Mouse (Mus musculus) CH12.LX (cell line): ENCODE measurements around the gene 4932438H23Rik. TPM values are rescaled to one million over a fixed set of nuclear protein-coding genes. Genes with fewer than 3 reads are reported as not detected.
A peak's percentile ranks its signal among the peaks of the same experiment; 100 is the strongest.

ENCODE experiments used
- DNase-seq: peaks from one replicate; pipeline ENCODE4 v3.0.0-alpha.2; 2013; ENCODE audit errors: extremely low read depth
- H3K27ac ChIP-seq: 2 replicates; pipeline ENCODE4 v1.5.1; 2012; ENCODE audit warnings: low read depth, mild to moderate bottlenecking, control low read depth, moderate library complexity; ENCODE audit not compliant: insufficient read depth
- H3K27me3 ChIP-seq: replicated peaks from 2 replicates; pipeline ENCODE3; 2012; ENCODE audit warnings: inconsistent platforms
- H3K36me3 ChIP-seq, 2 experiments: replicated peaks in 1 of 2; 2 replicates each; pipeline versions ENCODE3 to v1.6.1; 2012; ENCODE audit warnings: inconsistent platforms in 1 of 2, low read length in 1 of 2, mild to moderate bottlenecking in 1 of 2, mixed read lengths in 1 of 2, moderate library complexity in 1 of 2; ENCODE audit not compliant: control insufficient read depth in 1 of 2, insufficient read depth in 1 of 2
- H3K4me1 ChIP-seq, 2 experiments: 2 replicates each; pipeline ENCODE4 v1.6.1; 2012; ENCODE audit warnings: inconsistent platforms in 1 of 2, moderate library complexity in 1 of 2; ENCODE audit not compliant: insufficient read depth in 2 of 2, control insufficient read depth in 1 of 2
- H3K4me2 ChIP-seq: 2 replicates; pipeline ENCODE4 v1.6.1; 2012; ENCODE audit warnings: low read depth, mild to moderate bottlenecking, control low read depth; ENCODE audit not compliant: poor library complexity, insufficient read depth, severe bottlenecking
- H3K4me3 ChIP-seq, 3 experiments: fragments of 150-350 bp in 1 of 3; sonication (generic) in 1 of 3; replicated peaks in 1 of 3; 2 replicates each; pipeline versions ENCODE3 to v1.5.1; 2011 to 2012; ENCODE audit warnings: low read depth in 2 of 3, low read length in 2 of 3, mild to moderate bottlenecking in 2 of 3, moderate library complexity in 2 of 3, control low read depth in 1 of 3, improper control_type of control experiment in 1 of 3, inconsistent platforms in 1 of 3, mixed read lengths in 1 of 3; ENCODE audit not compliant: poor library complexity in 1 of 3
- H3K79me2 ChIP-seq: replicated peaks from 2 replicates; pipeline ENCODE4 v1.6.1; 2012; ENCODE audit warnings: mild to moderate bottlenecking, moderate library complexity; ENCODE audit not compliant: control insufficient read depth, poor library complexity, insufficient read depth, severe bottlenecking; ENCODE audit errors: extremely low read depth
- H3K9ac ChIP-seq: 2 replicates; pipeline ENCODE4 v1.6.1; 2012; ENCODE audit warnings: low read depth, mild to moderate bottlenecking, control low read depth, moderate library complexity; ENCODE audit not compliant: insufficient read depth
- H3K9me3 ChIP-seq: replicated peaks from 2 replicates; pipeline ENCODE3; 2012; ENCODE audit warnings: low read length, inconsistent platforms, mixed read lengths
- BHLHE40 ChIP-seq: IDR thresholded peaks from 2 replicates; pipeline ENCODE4 v1.6.1; 2011; ENCODE audit warnings: mild to moderate bottlenecking, low read depth, low read length, improper control_type of control experiment
- CHD2 ChIP-seq: IDR thresholded peaks from 2 replicates; pipeline ENCODE4 v1.6.1; 2011; ENCODE audit warnings: low read length, improper control_type of control experiment
- CTCF ChIP-seq, 2 experiments: IDR thresholded peaks in 1 of 2; conservative IDR thresholded peaks in 1 of 2; 2 replicates each; pipeline ENCODE4 v1.5.1; 2011 to 2012; ENCODE audit warnings: low read depth in 2 of 2, low read length in 2 of 2, improper control_type of control experiment in 1 of 2, inconsistent platforms in 1 of 2, mild to moderate bottlenecking in 1 of 2, moderate library complexity in 1 of 2
- E2F4 ChIP-seq: IDR thresholded peaks from 2 replicates; pipeline ENCODE4 v1.6.1; 2011; ENCODE audit warnings: low read depth, low read length, improper control_type of control experiment; ENCODE audit not compliant: insufficient replicate concordance
- EP300 ChIP-seq: IDR thresholded peaks from 2 replicates; pipeline ENCODE4 v1.6.1; 2011; ENCODE audit warnings: low read length, improper control_type of control experiment
- IRF4 ChIP-seq: IDR thresholded peaks from 2 replicates; pipeline ENCODE4 v1.6.1; 2014; ENCODE audit warnings: low read depth, mild to moderate bottlenecking, inconsistent platforms, low read length, improper control_type of control experiment
- JUND ChIP-seq: conservative IDR thresholded peaks from 2 replicates; pipeline ENCODE4 v1.6.1; 2011; ENCODE audit warnings: low read depth, low read length, improper control_type of control experiment
- KAT2A ChIP-seq: IDR thresholded peaks from 2 replicates; pipeline ENCODE4 v1.6.1; 2012; ENCODE audit warnings: low read length, improper control_type of control experiment, inconsistent platforms; ENCODE audit not compliant: insufficient replicate concordance
- MAFK ChIP-seq: IDR thresholded peaks from 2 replicates; pipeline ENCODE4 v1.6.1; 2011; ENCODE audit warnings: low read length, improper control_type of control experiment; ENCODE audit not compliant: insufficient replicate concordance
- MAX ChIP-seq: IDR thresholded peaks from 2 replicates; pipeline ENCODE4 v1.6.1; 2011; ENCODE audit warnings: low read length, improper control_type of control experiment
- MEF2A ChIP-seq: IDR thresholded peaks from 2 replicates; pipeline ENCODE4 v1.6.1; 2014; ENCODE audit warnings: low read depth, mild to moderate bottlenecking, inconsistent platforms, low read length, improper control_type of control experiment, borderline replicate concordance
- MYC ChIP-seq: IDR thresholded peaks from 2 replicates; pipeline ENCODE4 v1.6.1; 2011; ENCODE audit warnings: low read depth, mild to moderate bottlenecking, improper control_type of control experiment, low read length
- NELFE ChIP-seq: IDR thresholded peaks from 2 replicates; pipeline ENCODE4 v1.6.1; 2011; ENCODE audit warnings: low read depth, low read length, improper control_type of control experiment
- NRF1 ChIP-seq: IDR thresholded peaks from 2 replicates; pipeline ENCODE4 v1.6.1; 2014; ENCODE audit warnings: low read depth, mild to moderate bottlenecking, inconsistent platforms, low read length, improper control_type of control experiment, moderate library complexity
- POLR2A ChIP-seq: IDR thresholded peaks from 2 replicates; pipeline ENCODE4 v1.6.1; 2011; ENCODE audit warnings: low read depth, mild to moderate bottlenecking, improper control_type of control experiment, low read length
- RAD21 ChIP-seq: IDR thresholded peaks from 2 replicates; pipeline ENCODE4 v1.6.1; 2011; ENCODE audit warnings: low read depth, mild to moderate bottlenecking, low read length, improper control_type of control experiment, moderate library complexity
- RCOR1 ChIP-seq: conservative IDR thresholded peaks from 2 replicates; pipeline ENCODE4 v1.6.1; 2012; ENCODE audit warnings: low read depth, mild to moderate bottlenecking, inconsistent platforms, low read length, improper control_type of control experiment
- UBTF ChIP-seq: IDR thresholded peaks from 2 replicates; pipeline ENCODE4 v1.6.1; 2012; ENCODE audit warnings: low read depth, mild to moderate bottlenecking, inconsistent platforms, low read length, improper control_type of control experiment, moderate library complexity
- USF1 ChIP-seq: IDR thresholded peaks from 2 replicates; pipeline ENCODE4 v1.6.1; 2014; ENCODE audit warnings: low read depth, mild to moderate bottlenecking, inconsistent platforms, low read length, improper control_type of control experiment
- USF2 ChIP-seq: conservative IDR thresholded peaks from 2 replicates; pipeline ENCODE4 v1.6.1; 2011; ENCODE audit warnings: low read depth, low read length, improper control_type of control experiment
- ZKSCAN1 ChIP-seq: IDR thresholded peaks from 2 replicates; pipeline ENCODE4 v1.6.1; 2012; ENCODE audit warnings: low read depth, inconsistent platforms, low read length, improper control_type of control experiment, borderline replicate concordance
- dilution Hi-C: fragments of 300-500 bp; cut with MboI; formaldehyde crosslinking; loops from 2 replicates; pipeline ENCODE4 v1.14.3; 2020; ENCODE audit warnings: low sequenced_read_pairs; ENCODE audit not compliant: extremely low pct_unique_long_range_greater_than_20kb, extremely low pct_ligation_motif_present
- in situ Hi-C: fragments of 300-500 bp; cut with MboI; formaldehyde crosslinking; loops from 3 replicates; pipeline ENCODE4 v1.14.3; 2019; ENCODE audit warnings: low sequenced_read_pairs, low pct_ligation_motif_present, low pct_unique_long_range_greater_than_20kb, mixed read lengths
- polyA plus RNA-seq: library from polyadenylated mRNA; unstranded; fragments of >175 nt; gene quantifications from 2 replicates; pipeline ENCODE4 v1.2.1, GENCODE M21; 2012; ENCODE audit warnings: low read depth; ENCODE audit not compliant: insufficient read length
- total RNA-seq, 2 experiments: library from RNA; depleted of rRNA; stranded (reverse); fragments of 300-350 nt in 1 of 2; fragments of >200 nt in 1 of 2; gene quantifications; 2 replicates each; pipeline ENCODE4 v1.2.3; 2012 to 2014

4932438H23Rik gene
- total and polyA plus RNA-seq, 3 experiments = not detected

DNA sequence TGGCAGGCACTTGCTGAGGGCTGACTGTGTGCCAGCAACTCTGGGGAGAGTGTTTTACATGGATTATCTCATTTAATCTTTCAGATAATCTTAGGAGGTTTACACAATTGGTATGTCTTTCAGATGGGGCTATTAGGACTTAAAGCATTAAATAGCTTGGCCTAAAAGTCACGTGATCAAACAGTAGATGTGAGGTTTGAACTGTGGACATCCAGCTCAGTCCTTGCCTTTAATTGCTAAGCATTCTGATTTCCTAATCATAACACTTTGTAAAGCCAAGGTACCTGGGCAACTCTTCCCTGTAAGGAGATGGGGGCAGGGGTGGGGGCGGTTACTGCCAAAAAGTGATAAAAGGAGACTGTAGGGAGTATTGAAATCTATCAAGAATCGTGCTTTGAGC, 41.7 kb upstream of the 4932438H23Rik start:
- H3K36me3 ChIP-seq = no peaks in the 10 kb centered on the region
- H3K4me1 ChIP-seq = no peaks in the 10 kb centered on the region
- H3K9me3 ChIP-seq = peaks cover 3% of the 10 kb centered on the region
- no peak for DNase-seq
- dilution Hi-C loops (no loop called here), in situ Hi-C loops (no loop called here)
- H3K27ac ChIP-seq = no peak overlapping the region
- H3K4me3 ChIP-seq = no peak overlapping the region
- H3K27me3 ChIP-seq = peaks cover 92% of the 10 kb centered on the region
- H3K4me2 ChIP-seq = no peak overlapping the region
- TF ChIP-seq E2F4 (no peak), USF2 (peak; percentile 56; the same call in 1 of the 2 replicates)
- no peak overlapping the region for H3K9ac ChIP-seq
- no peaks in the 10 kb centered on the region for H3K79me2 ChIP-seq

DNA sequence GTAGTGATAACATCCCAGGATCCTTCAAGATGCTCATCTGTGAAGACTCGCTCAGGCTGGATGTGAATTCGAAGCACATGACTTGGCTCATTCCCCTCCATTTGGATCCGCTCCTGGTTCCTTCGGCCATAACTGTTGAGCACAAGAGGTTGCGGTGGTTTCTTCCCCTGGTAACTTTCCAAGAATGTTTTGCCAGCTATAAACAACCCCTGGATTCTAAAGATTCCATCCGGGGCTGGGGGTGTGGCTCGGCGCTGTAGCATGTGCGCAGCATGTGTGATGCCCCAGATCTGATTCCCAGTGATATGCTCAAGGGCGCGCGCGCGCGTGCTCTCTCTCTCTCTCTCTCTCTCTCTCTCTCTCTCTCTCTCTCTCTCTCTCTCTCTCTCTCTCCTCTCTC, 35.0 kb upstream of the 4932438H23Rik start:
- in situ Hi-C loops = no loop called here
- H3K9ac ChIP-seq = no peak overlapping the region
- no peak overlapping the region for H3K4me3 ChIP-seq
- no peaks in the 10 kb centered on the region for H3K9me3 ChIP-seq
- H3K4me2 ChIP-seq = no peak overlapping the region
- peaks cover 9 to 10% of the 10 kb centered on the region in 2 experiments for H3K4me1 ChIP-seq
- H3K27me3 ChIP-seq = peaks cover 82% of the 10 kb centered on the region
- no peak overlapping the region for H3K27ac ChIP-seq
- dilution Hi-C loops = no loop called here
- H3K79me2 ChIP-seq = no peaks in the 10 kb centered on the region
- no peak for DNase-seq
- TF ChIP-seq USF1 (no peak), POLR2A (no peak), UBTF (no peak), KAT2A (no peak), NELFE (no peak), CTCF (conservative IDR thresholded peaks at IDR 0.05 in 1 of 2, IDR thresholded peaks at IDR 0.05 in 1 of 2; ENCODE audit: low read depth in 2 of 2, low read length in 2 of 2) (no peak), ZKSCAN1 (no peak), MAFK (no peak)
- H3K36me3 ChIP-seq = no peaks in the 10 kb centered on the region

DNA sequence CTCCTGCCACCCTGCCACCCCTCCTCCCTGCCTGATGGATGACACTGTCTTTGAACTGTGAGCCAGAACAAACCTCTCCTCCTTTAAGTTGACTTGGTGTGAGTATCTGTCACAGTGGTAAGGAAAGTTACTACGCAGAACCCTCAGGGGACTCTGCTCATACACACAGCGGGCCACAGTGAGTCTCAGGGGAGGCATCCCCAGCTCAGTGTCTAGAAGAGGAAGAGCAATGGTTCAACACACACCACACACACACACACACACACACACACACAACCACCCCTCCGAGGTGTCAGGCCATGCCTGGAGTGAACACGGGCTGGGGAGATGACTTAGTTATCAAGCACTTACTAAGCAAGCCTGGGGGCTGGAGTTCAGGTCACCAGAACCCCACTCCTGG, 33.5 kb upstream of the 4932438H23Rik start:
- Histone ChIP-seq H3K4me2 (no peak overlapping the region), H3K9ac (no peak overlapping the region), H3K9me3 (no peaks in the 10 kb centered on the region), H3K27ac (no peak overlapping the region), H3K4me3 (no peak overlapping the region), H3K79me2 (no peaks in the 10 kb centered on the region), H3K27me3 (peaks cover 82% of the 10 kb centered on the region), H3K36me3 (no peaks in the 10 kb centered on the region), H3K4me1 (peaks cover 9 to 10% of the 10 kb centered on the region in 2 experiments)
- peak; percentile 73 for DNase-seq
- dilution Hi-C loops = no loop called here
- in situ Hi-C loops = no loop called here
- TF ChIP-seq USF1 (no peak), IRF4 (0 out of 2 replicates have a peak, but pooled peaks have one; percentile 24), RAD21 (no peak), E2F4 (no peak), RCOR1 (no peak), MAX (no peak), NRF1 (no peak), KAT2A (0 out of 2 replicates have a peak, but pooled peaks have one; percentile 35), MEF2A (no peak), BHLHE40 (peak; percentile 12; the same call in 1 of the 2 replicates), CTCF (conservative IDR thresholded peaks at IDR 0.05 in 1 of 2, IDR thresholded peaks at IDR 0.05 in 1 of 2; ENCODE audit: low read depth in 2 of 2, low read length in 2 of 2) (no peak), MYC (no peak), JUND (no peak), CHD2 (no peak), UBTF (no peak), EP300 (no peak), NELFE (no peak)
